Mouse (Mus musculus): ENCODE results near the gene Acvr1.

The Acvr1 gene

GRCm38 (mm10) chr2:58377417-58378130 is 189.4 kb downstream of the Acvr1 start:
- no peak for DNase-seq

GRCm38 (mm10) chr2:58366196-58366595 is 200.8 kb downstream of the Acvr1 start:
- no peak for DNase-seq

- DNase-seq: no peak
Measured at GRCm38 (mm10) chr2:58361361-58362046, 205.5 kb downstream of the Acvr1 start.

GRCm38 (mm10) chr2:58358132-58358460 is 208.9 kb downstream of the Acvr1 start:
- no peak for DNase-seq

- DNase-seq: no peak
Measured at GRCm38 (mm10) chr2:58357414-58358131, 209.4 kb downstream of the Acvr1 start, which contains the start of gene Acvr1c. Gene Acvr1c (minus strand): TSS chr2:58357895.

GRCm38 (mm10) chr2:58357068-58357413 is 209.9 kb downstream of the Acvr1 start:
- DNase-seq: no peak

GRCm38 (mm10) chr2:58354389-58354788 is 212.6 kb downstream of the Acvr1 start:
- no peak for DNase-seq

- no peak for DNase-seq
Measured at GRCm38 (mm10) chr2:58352846-58353245, 214.1 kb downstream of the Acvr1 start.

- no peak for DNase-seq
Measured at GRCm38 (mm10) chr2:58350657-58351056, 216.3 kb downstream of the Acvr1 start.
